Mouse (Mus musculus) urinary bladder, postnatal 36 days (tissue): ENCODE results near the gene Mia3.
"Not testable (repeated sequence)": the region's sequence is repeated elsewhere in the genome, so short reads cannot be mapped to it uniquely, and the experiment has no call there.

Source experiments
- DNase-seq, 2 experiments: peaks; one replicate each; pipeline ENCODE4 v3.0.0; 2022; ENCODE audit warnings: low spot score in 2 of 2, mixed read lengths in 1 of 2

Gene Mia3

DNA sequence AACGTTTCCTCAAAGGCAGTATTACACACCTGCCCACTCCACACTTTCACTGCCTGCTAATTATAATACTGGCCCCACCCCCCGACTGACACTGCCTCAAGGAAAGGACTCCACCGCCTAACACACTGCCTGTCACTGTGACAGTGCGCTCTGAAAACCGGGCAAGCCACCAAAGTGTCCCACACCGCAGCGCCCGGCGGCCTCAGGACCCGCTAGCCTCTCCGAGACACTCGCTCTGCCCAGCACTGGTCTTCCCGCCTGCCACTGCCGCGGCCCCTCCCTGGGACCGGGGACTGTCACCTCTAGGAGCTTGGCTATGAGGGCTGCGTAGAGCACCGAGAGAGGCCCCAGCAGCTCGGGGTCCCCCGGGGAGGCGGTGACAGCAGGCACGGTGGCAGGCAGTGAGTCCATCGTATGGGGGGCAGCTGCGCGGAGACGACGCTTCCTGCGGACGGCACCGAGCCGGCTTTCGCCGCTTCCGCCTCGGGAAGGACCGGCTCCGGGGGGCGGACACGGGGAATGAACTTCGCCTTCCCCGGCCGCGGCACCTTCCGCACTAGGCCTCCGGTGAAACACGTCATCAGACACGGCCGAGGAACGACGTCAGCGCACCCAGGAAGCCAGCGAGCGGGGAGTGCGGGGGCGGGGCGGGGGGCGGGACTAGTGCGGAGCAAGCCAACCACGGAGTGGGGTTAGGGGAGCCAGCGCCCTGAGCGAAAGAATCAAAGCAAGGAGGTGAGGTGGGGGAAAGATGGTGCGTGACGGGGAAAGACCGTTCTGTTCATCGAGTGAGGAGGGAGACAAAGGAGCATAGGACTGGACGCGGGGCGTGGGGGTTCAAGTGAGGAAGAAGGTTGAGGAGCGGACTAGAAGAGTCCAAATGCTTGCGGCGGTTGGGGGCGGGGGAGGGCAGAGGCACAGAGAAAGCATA is 24.2 kb downstream of the Mia3 start:
- peak; percentile 83 to 89 for DNase-seq

DNA sequence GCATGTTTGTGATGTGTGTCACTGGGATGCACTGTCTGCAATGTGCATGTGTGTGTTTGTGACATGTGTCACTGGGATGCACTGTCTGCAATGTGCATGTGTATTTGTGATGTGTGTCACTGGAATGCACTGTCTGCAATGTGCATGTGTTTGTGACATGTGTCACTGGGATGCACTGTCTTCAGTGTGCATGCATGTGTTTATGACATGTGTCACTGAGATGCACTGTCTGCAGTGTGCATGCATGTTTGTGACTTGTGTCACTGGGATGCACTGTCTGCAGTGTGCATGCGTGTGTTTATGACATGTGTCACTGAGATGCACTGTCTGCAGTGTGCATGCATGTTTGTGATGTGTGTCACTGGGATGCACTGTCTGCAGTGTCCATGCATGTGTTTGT is 26.5 kb downstream of the Mia3 start:
- not testable (repeated sequence) for DNase-seq

GRCm38 (mm10) chr1:183327171-183327570 is 42.2 kb downstream of the Mia3 start:
- no peak for DNase-seq

GRCm38 (mm10) chr1:183324433-183324832 is 44.9 kb downstream of the Mia3 start:
- DNase-seq, result no peak

GRCm38 (mm10) chr1:183323923-183324322 is 45.4 kb downstream of the Mia3 start:
- DNase-seq, result no peak

- DNase-seq, result not testable (repeated sequence)
Measured at GRCm38 (mm10) chr1:183322496-183322895, 46.9 kb downstream of the Mia3 start.

DNA sequence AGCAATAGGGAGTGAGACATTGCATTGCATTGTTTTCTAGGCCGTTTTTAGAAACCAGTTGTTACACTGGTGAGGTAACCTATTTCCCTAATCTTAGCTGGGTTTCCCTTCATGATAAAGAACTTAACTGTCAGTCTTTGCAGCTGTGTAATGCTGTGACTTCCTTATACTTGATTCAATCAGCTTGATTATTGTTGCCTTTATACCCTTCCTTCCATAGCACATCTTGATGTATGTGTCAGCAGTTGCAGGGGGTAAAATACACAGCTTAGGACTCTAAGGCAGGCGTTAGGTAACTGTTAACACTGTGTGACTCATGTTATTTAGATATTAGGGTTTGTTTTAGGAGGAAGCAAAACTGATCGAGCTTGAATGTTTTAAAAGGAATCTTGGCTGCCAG is 48.6 kb downstream of the Mia3 start:
- DNase-seq, result no peak

- no peak for DNase-seq
Measured at GRCm38 (mm10) chr1:183315783-183316182, 53.6 kb downstream of the Mia3 start.

- DNase-seq, result no peak
Measured at GRCm38 (mm10) chr1:183312076-183312475, 57.3 kb downstream of the Mia3 start.

DNA sequence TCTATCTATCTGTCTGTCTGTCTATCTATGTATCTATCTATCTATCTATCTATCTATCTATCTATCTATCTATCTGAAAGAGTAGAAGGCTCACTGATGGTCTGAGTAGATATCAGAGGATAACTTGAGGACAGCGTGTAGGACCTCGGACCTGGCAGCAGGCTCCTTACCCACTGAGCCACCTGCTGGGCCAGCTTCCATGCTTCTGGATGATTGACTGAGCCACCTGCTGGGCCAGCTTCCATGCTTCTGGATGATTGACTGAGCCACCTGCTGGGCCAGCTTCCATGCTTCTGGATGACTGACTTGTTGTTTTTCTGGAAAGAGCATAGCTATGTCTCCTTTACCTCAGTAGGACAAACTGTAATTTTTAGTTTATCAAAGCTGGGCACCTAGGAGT is 59.8 kb downstream of the Mia3 start:
- DNase-seq, result not testable (repeated sequence)

DNA sequence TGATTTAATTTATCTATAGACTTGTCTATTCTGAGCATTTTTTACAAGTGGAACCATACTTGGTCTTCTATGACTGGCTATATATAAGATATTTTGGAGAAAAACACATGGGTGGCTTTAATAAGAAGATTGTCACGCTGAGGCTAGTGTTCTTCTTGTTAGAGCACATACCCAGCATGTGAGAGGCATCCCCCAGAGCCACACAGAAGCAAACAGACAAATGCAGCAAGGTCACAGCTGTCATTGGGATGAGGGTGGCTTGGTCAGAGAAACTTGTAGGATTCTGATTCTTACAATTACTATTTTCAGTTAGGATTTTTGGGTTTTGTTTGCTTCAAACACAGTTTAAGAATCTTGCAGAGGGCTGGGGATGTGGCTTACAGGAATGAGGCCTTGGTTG is 60.9 kb downstream of the Mia3 start:
- DNase-seq, result no peak

DNA sequence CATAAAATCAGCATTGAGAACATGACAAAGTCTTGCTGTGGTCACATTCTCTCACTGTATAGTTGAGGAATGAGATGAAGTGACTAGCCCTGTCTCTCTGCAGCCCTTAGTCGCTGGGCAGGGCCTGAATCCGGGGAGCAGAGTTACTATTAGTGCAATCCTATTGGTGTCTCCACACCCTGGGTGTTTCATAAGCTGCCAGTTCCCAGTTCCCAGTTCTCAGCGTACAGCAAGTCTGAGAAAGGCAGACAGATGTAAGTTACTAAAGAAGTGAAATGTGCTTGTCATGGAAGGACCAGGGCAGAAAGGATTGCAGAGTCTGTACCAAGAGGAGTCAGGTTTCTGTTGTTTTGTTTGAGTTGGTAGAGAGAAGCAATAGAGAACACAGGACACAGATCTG is 61.8 kb downstream of the Mia3 start:
- no peak for DNase-seq

DNA sequence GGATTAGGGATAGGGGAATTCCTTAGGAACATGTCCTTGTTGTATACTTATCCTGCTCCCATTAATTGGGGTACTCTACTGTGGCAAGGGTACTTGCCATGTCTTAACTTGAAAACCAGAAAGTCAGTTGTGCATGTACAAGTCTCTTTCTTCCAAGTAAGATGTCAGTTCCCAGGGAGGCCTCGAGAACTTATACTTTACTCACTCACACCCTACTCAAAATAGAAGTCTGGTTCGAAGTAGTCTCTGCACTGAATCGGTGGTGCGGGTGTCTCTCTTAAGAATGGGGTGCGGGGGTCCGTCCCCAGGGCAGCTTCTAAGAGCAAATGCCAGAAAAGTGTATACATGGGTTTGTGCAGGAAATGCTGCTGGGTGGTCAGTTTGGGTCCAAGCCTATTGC is 70.2 kb downstream of the Mia3 start:
- peak; percentile 93 to 100 for DNase-seq

- peak; percentile 12 to 37 for DNase-seq
Measured at GRCm38 (mm10) chr1:183297886-183298489, 71.4 kb downstream of the Mia3 start.

GRCm38 (mm10) chr1:183297473-183297885 is 71.9 kb downstream of the Mia3 start:
- DNase-seq, result peak; percentile 38 to 42

DNA sequence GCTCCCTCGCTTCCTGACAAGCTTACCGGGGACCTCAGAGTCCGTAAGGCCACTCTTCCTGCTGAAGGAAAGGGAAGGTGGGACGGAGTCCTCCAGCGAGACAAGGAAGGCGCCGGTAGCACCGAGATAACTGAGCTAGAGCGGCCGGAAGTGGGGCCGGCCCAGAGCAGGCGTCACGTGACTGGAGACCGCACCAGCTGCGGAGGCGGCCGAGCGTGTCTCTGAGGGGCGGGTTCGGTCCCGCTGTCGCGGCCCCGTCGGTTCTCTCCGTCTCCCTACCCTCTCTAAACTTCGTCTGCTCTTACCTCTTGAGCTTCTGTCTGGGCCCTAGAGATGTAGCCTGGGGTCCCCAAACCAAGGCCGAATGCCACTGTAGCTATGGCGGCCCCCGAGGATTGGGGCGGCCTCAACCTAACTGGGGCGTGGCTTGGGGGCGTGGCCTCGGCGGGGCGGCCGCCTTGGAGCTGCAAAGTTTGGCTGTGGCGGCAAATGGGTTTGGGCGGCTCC is 72.4 kb downstream of the Mia3 start, which contains the start of gene Brox:
TSS of gene Brox (minus strand) at position 393 of the 507 bp plus-strand sequence.
- DNase-seq, result peak; percentile 94 to 95

GRCm38 (mm10) chr1:183296465-183296864 is 72.9 kb downstream of the Mia3 start, which contains the start of gene Aida:
TSS of gene Aida (plus strand) at chr1:183296590.
- DNase-seq, result no peak

GRCm38 (mm10) chr1:183289576-183289975 is 79.8 kb downstream of the Mia3 start:
- no peak for DNase-seq

DNA sequence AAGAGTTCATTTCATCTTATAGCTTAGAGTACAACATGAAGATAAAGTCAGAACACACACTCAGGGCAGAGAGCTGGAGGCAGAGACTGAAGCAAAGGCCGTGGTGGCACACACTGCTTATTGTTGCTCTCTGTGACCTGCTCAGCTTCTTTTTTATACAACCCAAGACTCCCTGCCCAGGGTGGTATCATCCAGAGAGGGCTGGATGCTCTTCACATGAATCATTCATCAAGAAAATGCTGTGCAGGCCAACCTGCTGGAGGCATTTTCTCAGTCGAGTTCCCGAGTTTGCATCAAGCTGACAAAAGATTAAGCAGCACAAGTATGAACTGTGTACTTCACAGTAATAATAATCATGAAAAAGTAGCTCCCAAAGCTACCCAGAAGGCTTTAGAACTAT is 81.0 kb downstream of the Mia3 start:
- DNase-seq, result no peak
